Mouse (Mus musculus) brown adipose tissue, adult 24 weeks (tissue): Measurements from ENCODE around the gene E4f1. TPM values are rescaled to one million over a fixed set of nuclear protein-coding genes. Genes with fewer than 3 reads are reported as not detected.

Source experiments
- H3K27ac ChIP-seq: fragments of 200-500 bp; replicated peaks from 2 replicates; pipeline ENCODE4 v1.5.1; 2012; ENCODE audit warnings: low read depth, mild to moderate bottlenecking, low read length
- H3K4me1 ChIP-seq: fragments of 200-500 bp; 2 replicates; pipeline ENCODE4 v1.6.1; 2012; ENCODE audit warnings: low read length, mixed read lengths; ENCODE audit not compliant: control insufficient read depth, insufficient read depth, insufficient read length
- H3K4me3 ChIP-seq: fragments of 200-500 bp; 2 replicates; pipeline ENCODE4 v1.5.1; 2012; ENCODE audit warnings: low read depth, mild to moderate bottlenecking, low read length, moderate library complexity; ENCODE audit not compliant: insufficient read depth
- polyA plus RNA-seq: library from polyadenylated mRNA; stranded (reverse); fragments of >200 nt; gene quantifications from 2 replicates; pipeline ENCODE4 v1.2.4, GENCODE M21; 2012; ENCODE audit not compliant: missing spikeins, insufficient read depth, insufficient read length

E4f1 gene
- polyA plus RNA-seq = 6.9 and 7.0 TPM in 2 replicates

DNA sequence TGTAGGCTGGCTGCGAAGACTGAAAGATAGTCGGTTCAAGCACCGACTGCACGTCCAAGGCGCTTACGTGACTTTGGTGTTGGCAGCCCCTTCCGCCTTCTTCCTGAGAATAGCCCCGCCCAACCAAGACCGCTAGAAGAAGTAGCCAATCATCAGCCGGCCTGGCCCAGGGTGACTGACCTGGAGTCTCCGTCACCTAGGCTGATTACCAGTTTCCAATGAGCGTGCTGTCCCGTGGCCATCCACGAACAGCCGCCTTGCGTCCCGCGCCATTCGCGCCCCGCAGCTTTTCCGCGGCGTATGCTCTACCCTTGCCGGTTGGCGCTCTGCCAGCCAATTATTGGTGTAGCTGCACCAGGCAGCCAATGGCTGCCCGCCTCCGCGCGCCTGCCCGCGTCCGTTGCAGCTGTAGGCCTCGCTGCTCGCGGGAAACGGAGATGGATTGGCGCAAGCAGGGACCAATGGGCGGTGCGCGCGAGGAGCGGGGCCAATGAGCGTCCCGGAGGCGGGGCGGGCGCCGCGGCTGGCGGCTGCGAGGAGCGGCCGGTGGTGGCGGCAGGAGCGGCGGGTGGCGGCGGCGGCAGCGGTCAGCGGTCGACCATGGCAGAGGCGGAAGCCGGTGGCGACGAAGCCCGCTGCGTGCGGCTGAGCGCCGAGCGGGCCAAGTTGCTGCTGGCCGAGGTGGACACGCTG, at the start of gene E4f1, which contains the start of gene Pgp:
E4f1 (minus strand) TSS at position 404 of the 693 bp plus-strand sequence.
Pgp (plus strand) TSS at position 483 of the 693 bp plus-strand sequence.
- Histone ChIP-seq H3K4me3 (peak within 1 kb of the TSS; percentile 82), H3K27ac (peak within 1 kb of the TSS; percentile 83), H3K4me1 (peaks cover 14% of the 10 kb centered on the region)

DNA sequence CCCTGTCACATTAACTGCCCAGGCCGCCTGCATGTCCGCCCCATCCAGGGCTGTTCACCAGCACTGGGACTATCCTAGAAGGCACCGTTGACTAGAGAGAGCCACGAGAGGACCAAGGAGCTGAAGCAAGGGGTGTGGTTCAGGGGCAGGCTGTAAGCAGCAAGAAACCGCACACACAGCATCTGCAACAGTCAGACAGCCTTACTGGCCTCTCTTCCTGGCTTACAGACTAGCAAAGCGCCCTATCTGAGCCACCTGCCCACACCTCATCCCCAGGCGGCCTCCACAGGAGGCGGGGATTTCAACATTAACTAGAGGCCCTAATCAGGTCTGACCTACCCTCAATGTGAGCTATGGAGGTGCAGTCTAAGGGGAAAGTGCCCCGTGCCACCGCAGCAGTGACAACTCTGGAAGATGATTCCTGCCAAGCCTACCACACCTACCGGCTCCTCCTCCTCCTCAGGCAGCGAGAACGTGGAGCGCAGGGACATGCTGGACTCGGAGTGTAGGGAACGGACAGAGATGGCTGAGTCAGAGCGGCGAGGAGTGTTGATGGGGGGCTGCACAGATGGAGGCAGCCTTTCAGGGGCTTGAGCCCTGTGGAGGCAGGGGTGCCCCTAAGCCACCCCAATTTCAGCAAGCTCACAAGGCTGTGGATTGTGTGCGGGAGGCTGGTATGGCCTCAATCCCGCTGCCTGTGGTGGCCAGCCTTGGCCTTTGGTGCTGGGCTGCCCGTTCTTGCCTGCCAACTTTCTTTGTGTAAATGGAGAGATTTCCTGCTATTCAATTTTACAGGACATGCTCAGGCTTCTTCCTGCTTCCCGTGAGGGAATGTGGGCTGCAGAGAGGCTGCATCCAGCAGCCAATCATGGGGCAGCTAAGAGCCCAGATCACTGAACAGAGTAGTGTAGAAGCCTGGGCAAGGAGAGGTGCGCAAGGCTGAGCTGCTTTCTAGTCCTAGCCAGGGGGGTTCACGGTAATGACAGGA, 44.5 kb upstream of the E4f1 start:
- peaks cover 3% of the 10 kb centered on the region; the same call in 1 of the 2 replicates for H3K4me1 ChIP-seq
- peak overlapping the region; percentile 53 for H3K4me3 ChIP-seq
- peak overlapping the region; percentile 81 for H3K27ac ChIP-seq

DNA sequence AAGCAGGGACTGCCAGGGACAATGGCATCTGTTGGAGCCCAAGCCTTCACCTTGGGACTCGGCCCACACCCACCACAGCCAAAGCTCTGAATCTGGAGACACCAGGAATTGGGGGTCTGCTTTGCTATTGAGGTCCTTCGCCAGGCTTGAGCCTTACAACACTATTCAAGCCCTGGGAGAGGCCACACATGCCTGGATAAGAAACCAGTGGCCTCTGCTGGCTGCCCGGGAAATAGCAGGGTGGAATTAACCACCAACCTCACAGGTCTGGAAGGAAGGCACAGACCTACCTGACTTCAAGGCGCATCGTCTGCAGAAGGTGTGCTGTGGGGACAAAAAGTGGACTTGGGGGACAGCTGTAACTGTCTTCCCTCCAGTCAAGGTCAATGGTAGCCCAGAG, 43.5 kb upstream of the E4f1 start:
- H3K27ac ChIP-seq = peak overlapping the region; percentile 81; the same call in 1 of the 2 replicates
- peak overlapping the region; percentile 53 for H3K4me3 ChIP-seq
- H3K4me1 ChIP-seq = peaks cover 3% of the 10 kb centered on the region; the same call in 1 of the 2 replicates

DNA sequence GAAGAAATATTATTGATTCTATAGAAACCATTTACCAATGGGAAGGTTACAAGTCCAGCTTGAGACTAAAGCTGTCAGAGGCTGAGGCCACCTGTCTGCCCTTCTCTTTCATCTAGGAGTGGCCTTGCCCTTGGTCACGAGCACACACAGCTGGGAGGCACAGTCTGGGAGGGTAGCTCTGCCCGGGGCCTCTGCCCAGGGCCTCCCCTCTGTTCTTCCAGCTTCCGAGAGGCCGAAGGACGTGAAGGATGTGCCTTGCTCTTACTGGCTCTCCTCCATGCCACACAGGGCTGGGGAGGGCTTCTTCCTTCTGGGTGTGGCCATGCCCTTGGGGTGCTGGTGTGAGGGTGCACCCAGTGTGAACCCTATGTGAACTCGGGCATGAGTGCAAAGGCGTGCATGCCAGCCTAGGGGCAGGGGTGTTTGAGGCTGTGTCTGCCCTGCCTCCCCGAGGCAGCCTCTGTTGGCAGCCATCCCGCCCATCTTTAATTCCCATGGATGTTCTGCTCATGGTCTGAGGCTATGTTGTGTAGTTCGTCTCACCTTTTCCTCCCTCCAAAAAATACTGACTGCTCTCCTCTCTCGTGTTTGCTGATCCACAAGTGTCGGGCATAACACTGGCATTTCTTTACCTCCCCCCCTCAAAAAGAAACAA, 37.8 kb upstream of the E4f1 start:
- Histone ChIP-seq H3K4me1 (no peaks in the 10 kb centered on the region), H3K4me3 (no peak overlapping the region), H3K27ac (no peak overlapping the region)

DNA sequence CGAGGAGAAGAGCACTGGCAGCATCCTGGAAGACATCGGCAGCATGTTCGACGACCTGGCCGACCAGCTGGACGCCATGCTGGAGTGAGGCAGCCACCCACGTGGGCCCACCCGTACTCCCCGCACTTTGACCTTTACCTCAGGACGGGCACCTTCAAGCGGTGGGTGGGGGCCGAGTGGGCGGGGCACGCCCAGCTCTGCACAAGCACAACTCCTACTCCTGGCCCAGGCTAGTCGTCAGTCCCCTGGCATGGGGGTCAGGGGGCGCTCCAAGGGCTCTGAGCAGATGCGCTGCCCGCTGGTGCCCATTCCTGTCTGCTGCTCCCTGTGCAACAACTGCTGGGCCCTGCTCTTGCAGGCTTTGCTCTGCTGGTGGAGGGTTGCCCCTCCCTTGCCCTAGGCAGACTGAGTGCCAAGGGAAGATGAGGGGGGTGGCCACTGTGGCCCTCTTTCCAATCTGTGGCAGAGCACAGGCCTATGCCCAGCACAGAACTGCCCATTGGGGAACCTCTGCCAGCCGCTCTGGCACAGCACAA, 37.1 kb upstream of the E4f1 start:
- Histone ChIP-seq H3K4me3 (no peak overlapping the region), H3K27ac (no peak overlapping the region), H3K4me1 (no peaks in the 10 kb centered on the region)

DNA sequence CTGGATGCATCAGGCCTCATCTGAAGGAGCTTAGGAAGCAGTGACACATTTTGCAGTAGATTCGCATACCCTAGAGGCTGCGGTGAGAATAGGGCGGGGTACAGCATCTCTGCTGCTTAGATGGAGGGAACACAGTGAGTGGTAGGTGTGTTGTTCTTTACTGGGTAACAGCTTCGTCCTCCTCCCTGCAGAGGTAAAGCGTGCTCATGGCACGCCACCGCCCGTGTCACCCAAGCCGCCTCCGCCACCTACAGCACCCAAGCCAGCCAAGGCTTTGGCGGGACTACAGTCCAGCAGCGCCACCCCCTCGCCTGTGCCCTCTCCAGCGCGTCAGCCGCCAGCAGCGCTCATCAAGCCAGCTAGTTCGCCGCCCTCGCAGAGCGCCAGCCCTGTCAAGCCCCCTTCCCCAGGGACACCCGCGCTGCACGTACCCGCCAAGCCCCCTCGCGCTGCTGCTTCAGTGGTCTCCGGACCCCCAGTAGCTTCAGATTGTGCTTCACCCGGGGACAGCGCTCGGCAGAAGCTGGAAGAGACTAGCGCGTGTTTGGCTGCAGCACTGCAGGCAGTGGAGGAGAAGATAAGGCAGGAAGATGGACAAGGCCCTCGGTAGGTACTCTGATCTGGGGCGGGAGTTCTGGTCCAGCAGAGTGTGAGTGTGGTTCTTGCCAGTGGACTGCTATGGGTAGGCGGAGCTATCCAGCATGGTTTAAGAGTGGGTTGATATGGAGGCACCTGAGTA, 36.4 kb upstream of the E4f1 start:
- Histone ChIP-seq H3K4me1 (no peaks in the 10 kb centered on the region), H3K4me3 (no peak overlapping the region), H3K27ac (no peak overlapping the region)

DNA sequence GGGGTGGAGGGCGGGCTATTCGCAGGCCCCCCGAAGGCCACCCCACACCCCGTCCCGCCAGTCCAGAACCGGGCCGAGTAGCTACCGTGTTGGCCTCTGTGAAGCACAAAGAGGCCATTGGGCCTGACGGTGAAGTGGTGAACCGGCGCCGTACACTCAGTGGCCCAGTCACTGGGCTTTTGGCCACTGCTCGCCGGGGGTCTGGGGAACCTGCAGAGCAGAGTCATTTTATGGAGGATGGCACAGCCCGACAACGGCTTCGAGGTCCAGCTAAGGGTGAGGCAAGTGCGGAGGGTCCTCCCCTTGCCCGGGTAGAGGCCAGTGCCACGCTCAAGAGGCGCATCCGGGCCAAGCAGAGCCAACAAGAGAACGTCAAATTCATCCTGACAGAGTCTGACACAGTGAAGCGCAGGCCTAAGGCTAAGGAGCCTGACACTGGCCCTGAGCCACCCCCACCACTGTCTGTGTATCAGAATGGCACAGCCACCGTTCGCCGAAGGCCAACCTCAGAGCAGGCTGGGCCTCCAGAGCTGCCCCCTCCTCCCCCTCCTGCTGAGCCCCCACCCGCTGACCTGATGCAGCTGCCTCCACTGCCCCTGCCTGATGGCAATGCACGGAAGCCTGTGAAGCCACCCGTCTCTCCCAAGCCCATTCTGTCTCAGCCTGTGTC, 35.3 kb upstream of the E4f1 start:
- Histone ChIP-seq H3K27ac (no peak overlapping the region), H3K4me3 (no peak overlapping the region), H3K4me1 (no peaks in the 10 kb centered on the region)

DNA sequence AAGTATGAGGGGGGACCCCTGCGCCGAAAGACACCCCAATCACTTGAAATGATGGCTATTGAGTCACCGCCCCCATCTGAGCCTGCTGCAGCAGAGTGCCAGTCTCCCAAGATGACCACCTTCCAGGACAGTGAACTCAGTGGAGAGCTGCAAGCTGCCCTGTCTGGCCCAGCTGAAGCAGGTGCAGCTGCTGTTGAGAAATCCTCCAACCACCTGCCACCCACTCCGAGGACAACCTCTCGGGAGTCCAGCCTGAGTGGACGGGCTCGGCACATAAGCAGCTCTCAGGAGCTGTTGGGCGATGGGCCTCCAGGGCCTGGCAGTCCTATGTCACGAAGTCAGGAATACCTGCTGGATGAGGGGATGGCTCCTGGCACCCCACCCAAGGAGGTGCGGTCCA, 34.0 kb upstream of the E4f1 start:
- Histone ChIP-seq H3K27ac (no peak overlapping the region), H3K4me3 (no peak overlapping the region), H3K4me1 (no peaks in the 10 kb centered on the region)

DNA sequence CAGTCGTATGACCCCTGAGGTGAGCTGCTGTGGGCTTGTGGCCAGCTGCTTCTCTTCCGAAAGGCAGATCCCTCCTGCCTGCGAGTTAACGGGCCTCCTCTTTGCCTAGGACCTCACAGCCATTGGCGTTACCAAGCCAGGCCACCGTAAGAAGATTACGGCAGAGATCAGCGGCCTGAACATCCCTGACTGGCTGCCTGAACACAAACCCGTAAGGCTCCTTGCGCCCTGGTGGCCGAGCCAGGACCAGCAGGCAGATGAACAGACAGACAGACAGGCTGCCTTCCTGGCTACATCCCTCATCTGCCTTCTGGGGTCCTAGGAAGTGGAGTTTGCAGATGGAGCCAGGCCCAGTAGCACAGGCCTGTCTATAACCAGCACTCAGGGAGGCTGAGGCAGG, 32.1 kb upstream of the E4f1 start:
- no peak overlapping the region for H3K27ac ChIP-seq

DNA sequence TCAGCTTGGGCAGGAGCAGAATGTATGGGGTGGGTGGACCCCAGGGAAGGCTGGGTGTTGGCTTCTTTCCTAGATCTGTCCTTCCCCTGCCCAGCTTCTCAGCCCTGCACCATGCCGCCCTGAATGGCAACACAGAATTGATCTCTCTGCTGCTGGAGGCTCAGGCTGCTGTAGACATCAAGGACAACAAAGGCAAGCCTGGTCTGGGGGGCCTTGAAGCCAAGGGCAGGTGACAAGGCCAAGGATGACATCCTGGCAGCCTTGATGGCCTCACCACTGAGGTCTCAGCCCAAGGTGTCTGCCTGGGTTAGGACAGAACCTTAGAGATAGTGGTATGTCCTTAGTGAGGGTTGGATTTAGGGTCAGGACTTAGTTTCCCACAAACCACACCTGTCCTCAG, 25.9 kb upstream of the E4f1 start:
- H3K27ac ChIP-seq = no peak overlapping the region
- no peak overlapping the region for H3K4me3 ChIP-seq
- H3K4me1 ChIP-seq = no peaks in the 10 kb centered on the region

More for the DNA sequence above, 32.1 kb upstream of the E4f1 start:
- Histone ChIP-seq H3K4me1 (no peaks in the 10 kb centered on the region), H3K4me3 (no peak overlapping the region)

DNA sequence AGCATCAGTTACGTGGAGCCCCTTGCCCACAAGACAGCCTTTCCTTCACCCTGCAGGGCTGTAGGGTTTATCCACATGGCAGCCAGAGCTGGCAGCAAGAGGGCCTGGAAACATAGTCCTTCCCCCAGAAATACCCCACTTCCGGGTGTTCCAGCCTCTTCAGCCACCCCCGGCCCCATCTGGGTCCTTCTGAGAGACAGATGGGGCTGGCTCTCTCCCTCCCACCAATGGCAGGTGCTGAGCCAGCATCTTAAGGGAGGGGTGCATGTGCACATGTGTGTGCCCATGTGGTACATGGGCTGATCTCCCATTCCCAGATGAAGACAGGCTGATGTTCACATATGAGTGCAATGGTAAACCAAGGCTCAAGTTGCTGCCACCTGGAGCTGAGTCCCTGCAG, 25.3 kb upstream of the E4f1 start:
- H3K27ac ChIP-seq = no peak overlapping the region

DNA sequence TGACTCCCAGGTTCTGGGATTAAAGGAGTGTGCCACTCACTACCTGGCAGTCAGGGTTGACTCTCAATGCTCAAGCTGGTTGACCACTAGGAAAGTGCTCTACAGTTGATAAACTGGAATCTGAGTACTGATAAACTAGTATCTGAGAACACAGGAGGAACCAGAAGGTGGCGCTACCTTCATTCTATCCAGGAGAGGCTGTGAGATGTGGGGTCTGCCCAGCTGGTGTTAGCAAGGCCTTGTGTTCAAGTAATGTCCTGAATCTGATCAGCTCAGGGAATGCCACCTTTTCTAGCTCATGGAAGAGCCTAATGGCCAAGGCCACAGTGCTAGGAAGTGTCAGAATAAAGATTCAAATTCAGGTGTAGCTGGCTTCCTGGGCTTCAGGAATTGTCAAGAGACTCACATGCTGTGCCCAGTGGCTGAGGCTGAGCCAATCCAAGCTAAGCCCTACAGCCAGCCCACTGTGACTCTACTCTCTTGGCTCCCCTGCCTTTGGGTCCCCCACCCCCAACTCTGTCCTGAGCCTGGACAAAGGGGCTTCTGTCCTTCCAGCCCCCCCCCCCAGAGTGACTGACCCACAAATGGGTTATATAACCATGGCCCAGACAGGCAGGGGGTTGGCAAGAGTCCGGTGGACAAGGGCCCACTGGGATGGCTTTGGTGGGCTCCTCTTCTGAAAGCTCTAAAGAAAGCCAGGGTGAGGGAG, 24.7 kb upstream of the E4f1 start:
- H3K4me3 ChIP-seq = no peak overlapping the region
- H3K27ac ChIP-seq = no peak overlapping the region
- H3K4me1 ChIP-seq = no peaks in the 10 kb centered on the region

More for the DNA sequence above, 25.3 kb upstream of the E4f1 start:
- H3K4me3 ChIP-seq = no peak overlapping the region
- H3K4me1 ChIP-seq = no peaks in the 10 kb centered on the region

DNA sequence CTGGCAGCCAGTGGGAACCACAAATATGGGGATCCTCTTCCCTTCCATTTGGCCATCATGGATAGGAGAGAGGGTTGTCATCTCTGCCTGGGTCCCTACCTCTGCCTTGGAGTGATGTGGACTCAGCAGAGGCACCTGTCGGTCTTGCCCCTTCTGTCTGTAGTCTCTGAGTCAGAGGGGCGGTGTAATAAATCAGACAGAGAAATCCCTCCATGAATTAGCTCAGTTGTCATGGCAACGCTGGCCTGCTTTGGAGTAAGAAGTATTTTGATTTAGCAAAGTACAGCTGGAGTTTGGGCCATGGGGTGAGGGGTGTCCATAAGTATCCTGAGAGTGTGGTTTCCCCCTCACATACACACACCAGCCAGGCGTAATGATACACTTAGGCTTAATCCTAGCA, 20.3 kb upstream of the E4f1 start:
- no peak overlapping the region for H3K4me3 ChIP-seq
- H3K27ac ChIP-seq = no peak overlapping the region
- no peaks in the 10 kb centered on the region for H3K4me1 ChIP-seq
